Mouse (Mus musculus) cerebellum, postnatal 36 days (tissue): ENCODE measurements at regions not wholly inside any gene's neighbourhood (a gene's known extent, or its start where the extent isn't known, plus 50 kb on each side); places are given as distances from the start of the nearest gene placed in this dataset.
A peak's percentile ranks its signal among the peaks of the same experiment; 100 is the strongest.
"Not testable (repeated sequence)": the region's sequence is repeated elsewhere in the genome, so short reads cannot be mapped to it uniquely, and the experiment has no call there.

Source experiments
- DNase-seq, 2 experiments: peaks; one replicate each; pipeline ENCODE4 v3.0.0; 2021 to 2022; ENCODE audit warnings: mixed read lengths in 2 of 2

DNA sequence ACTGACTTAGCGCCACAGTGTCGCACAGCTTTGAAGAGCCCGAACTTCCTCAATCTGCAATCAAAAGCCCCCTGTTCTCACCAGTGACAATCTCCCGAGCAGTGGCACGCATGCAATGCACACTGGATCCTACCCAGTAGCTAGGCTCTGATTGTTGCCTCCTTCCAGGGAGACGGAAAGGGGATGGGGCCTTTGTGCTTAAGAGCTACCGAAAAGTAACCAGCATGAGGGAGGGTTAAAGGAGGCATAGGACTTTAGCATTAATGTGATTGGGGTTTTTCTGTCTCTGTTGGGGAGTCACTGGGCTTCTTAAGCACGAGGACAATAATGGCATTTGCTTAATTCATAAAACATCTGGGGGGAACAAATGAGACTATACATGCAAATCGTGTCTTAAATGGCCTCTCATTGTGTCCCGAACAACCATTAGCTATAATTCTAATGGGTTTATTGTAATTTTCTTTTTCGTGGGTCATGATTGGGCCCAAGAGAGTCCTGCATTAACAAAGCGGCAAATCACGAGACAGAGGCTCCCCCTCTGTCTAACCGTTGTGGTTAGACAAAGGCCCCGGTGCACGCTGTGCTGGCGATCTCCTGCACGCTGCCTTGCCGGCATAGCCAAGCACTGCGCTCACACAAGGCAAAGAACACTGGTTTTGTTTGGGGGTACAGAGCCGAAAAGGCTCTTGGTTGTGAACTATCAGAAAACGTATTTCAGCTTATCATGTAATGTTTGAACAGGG lies 223.2 kb downstream of the Dact1 start:
- no peak for DNase-seq

DNA sequence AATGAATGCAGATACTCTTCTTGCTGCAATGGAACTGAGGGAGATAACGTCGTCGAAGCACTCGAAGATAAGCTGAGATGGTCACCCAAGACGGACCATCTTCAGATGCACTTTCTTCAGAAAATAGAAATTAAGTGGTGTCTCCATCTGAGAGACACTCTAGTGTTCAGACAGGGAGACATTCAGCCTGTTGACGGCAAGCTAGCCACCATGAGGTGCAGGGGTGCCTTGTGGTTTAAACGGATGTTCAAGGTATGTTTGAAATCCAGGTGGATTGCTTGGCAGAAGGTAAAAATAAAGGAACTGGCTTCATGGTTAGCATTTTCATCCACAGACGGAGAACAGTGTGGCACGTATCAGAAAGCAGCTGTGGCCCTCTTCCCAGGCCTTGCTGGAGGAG lies 224.0 kb downstream of the Dact1 start:
- DNase-seq = no peak

DNA sequence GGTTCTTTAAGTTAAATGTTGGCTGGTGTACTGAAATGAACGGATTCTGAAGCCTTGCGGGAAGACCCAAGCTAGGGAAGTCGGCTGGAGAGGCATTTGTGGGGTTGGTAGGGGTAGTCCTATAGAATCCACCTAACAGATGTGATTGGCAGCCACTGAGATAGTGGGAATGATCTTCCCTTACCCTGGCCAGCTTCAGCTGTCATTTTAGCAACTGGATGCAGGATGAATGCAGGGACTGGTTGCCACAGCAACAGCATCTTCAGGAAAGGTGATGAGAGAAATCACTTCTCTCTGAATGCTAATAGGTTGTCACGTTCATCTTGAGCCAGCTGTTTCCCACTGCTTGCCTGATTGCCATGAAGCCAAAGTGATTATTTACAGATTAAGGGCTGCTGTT lies 224.5 kb downstream of the Dact1 start:
- DNase-seq = no peak

DNA sequence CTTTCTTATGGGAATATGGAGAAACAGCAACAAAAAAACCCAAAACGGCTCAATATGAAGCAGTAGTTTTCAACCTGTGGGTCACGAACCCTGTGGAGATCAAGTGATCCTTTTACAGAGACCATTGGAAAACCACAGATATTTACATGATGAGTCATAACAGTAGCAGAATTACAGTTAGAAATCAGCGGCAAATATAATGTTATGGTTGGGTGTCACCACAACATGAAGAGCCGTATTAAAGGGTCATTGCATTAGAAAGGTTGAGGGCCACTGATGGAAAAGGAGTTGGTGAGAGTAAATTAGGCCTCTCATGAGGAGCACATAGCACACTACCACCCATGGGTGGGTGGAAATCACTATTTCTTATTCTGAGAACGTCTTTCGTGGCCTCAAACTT lies 225.6 kb downstream of the Dact1 start:
- no peak for DNase-seq

DNA sequence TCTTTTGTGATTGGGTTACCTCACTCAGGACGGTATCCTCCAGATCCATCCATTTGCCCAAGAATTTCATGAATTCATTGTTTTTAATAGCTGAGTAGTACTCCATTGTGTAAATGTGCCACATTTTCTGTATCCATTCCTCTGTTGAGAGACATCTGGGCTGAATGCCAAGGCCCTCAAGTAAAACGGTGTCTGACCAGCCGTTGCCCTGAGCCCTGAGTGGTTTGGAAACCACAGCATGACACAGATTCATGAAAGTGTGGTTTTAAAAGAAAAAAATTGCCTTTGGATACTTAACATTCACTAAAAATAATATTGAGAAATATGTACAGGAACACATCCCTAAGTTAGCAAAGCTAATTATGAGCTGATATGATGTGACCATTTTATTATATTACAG lies 226.1 kb downstream of the Dact1 start:
- DNase-seq = not testable (repeated sequence)

DNA sequence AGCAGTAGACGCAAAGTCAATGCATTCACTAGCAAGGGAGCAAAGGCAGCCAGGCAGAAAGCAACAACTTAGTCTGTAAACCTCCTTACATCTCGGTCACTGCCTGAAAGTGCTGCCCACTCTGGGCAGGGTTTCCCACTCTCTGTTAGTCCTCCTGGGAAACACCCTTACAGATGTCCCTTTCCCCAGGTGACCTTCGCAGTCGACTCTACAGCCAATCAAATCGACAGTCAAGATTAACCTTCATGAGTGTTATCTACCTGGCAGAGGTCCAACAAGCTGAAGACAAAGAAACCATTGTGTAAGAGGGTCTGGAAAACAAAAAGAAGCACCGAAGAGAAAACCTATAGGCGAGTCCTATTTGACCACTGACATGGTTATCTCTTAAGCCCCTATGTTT lies 229.0 kb downstream of the Dact1 start:
- no peak for DNase-seq

DNA sequence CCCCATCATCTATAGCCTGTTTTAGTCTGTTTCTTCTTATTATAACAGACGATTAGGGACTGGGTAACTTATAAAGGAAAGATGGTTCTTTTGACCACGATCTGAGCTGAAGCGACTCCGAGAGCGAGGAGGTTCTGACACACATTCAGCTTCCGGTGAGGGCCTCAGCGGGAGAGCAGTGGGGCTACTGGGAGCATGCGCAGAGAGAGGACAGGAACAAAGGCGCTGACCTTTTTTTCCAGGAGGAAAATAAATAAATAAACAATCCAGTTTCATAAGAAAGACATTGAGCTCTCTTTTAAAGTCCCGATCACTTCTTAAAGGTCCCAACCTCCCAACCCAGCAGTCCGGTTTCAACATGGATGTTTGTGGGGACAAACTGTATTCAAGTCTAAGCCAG lies 230.6 kb downstream of the Dact1 start:
- DNase-seq = no peak

DNA sequence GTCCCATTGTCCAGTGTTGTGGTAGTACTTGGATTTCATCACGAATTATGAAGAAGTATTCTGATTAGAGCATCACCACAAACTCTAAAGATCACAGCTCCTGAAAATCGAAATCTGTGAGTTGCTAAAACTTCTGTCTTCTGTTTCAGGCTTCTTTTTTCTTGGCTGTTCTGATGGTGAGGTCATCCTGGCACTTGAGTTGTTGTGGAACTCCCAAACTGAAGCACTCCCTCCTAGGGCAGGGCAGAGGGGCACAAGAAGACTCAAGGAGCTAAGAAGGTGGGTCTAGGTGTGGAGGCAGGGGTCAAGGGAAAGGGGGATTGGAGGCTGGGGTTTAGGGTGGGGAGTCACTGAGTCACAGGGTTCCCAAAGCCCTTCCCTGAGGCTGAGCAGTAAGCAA lies 232.3 kb downstream of the Dact1 start:
- no peak for DNase-seq

DNA sequence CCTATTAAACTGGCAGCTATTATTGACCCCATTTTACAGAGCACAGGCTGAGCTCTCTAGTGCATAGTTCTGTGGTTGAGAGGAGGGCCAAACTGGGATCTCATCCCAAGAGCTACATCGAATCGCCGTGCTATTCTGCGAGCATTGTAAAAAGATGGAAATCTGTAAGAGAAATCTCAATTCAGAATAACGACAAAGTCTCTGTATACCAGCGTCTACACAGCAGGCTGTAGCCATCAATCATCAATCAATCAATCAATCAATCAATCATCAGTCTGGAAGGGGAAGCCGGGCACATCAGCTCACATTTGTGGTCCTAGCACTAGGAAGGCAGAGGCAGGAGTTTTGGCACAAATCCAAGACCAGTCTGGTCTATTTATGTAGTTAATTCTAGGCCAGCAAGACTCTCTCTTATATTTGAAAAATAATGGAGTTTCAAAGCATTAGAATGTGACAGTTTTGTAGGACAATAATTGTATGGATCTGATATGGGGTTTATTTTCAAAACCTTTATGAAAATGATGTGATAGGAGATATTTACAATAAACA lies 234.0 kb downstream of the Dact1 start:
- DNase-seq = no peak

DNA sequence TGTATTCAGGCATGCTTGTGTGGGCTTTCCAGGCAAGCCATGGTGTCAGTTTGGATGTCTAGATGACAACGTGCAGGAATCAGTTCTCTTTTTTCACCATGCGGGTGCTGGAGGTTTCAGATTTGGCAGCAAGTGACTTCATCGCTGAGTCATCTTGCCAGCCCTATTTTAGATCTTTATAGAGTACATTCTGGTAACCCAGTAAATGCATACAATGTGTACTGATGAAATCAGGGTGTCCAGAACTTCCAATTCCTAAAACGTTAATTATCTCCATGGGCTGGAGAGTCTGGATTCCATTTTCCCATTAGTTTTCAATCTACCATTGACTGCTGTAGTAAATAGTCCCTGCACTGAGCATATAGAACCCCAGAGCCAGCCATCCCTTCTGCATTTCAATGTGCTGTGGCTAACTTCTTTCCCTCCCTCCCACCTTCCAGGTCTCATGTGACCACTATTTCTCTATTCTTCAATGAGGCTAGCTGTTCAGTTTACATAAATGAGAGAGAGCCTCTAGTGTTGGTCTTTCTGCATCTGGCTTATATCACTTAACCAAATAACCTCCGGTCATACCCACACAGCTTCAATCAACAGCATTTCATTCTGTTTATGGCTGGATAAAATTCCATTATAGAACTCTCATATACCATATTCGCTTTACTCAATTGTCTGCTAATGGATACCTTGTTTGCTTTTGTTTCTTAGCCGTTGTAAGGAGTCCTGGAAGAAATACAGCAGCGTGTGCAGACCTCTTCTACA lies 234.9 kb downstream of the Dact1 start:
- peak; percentile 11 to 26 for DNase-seq

DNA sequence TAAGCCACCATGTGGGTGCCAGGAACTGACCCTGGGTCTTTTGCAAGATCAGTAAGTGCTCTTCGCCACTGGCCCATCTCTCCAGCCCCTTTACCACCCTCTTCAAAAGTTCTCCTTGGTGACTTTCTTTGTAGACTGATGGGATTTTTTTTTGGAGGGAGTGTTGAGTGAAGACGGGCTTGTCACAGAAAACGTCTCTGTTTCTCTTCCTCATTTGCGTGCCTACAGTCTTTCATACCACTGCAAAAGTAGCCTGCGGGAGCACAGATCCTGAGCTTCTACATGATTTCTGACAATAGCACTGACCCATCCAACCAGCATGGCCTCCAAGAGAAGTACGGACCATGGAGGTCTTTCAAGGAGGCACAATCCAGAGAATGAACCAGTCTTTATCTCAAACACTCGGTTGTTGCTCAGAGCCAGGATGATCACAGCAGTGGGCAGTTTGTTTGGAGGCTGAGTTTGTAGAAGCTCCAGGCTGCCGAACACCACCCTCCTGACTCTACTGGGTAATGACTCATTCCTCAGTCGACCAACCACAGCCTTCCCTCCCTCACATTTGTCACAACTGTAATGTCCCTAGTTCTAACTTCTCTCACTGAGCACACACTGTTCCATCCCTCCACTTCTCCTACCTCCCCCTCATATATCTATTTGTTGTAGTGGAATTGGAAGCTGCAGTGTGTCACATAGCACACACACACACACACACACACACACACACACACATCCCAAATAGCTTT lies 237.0 kb downstream of the Dact1 start:
- no peak for DNase-seq

DNA sequence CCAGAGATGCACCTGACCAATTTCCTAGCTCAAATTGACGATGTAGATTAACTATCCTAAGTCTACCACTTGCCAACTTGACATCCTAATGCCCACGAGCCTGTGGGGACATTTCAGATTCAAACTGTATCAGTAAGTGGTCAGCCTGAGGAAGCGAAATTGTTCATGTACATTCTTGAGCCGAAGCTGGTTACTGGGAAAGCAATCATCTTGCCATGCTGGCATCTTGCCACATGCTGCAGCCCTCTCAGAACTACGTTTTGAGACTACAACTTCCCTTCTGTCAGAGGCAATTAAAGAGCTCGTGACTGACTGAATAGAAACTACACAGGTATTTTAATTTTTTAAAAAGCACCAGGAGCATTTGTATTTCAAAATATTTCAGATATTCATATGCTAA lies 239.7 kb downstream of the Dact1 start:
- no peak for DNase-seq

DNA sequence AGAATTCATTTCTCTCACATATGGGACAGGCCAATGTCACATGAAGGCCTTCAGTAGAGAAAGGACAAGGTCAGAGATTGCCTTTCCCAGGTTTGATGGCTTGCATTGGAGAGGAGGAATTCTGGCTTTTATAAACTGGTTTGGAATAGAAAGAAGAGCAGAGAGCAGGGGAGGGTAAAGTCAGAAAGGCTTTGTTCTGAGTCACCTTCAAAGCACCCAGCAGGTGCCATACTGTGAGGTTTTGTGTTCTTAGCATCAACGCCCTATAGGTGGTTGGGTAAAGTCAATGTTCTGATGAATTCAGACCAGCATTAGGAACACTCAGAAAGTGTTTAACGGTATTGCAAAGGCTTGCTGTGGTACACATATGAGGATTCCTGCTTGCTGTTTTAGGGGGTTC lies 244.5 kb downstream of the Dact1 start:
- no peak for DNase-seq

DNA sequence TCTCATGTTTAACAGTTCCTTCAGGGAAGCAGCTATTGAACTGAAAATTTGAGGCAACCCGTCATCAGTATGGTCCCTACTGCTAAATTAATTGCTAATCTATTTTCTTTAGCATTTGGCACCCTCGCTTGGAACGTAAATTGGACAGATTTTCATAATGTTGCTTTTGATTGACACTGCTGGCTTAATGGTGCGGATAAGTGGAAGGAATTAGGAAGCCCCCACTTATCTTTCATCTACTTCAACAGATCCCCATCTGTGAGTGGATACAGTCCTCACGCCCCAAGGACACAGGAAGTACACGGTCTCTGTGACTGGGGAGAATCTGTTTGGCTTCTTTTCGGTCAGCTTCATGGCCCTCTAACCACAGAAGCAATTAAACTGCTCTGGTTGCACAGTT lies 251.6 kb downstream of the Dact1 start:
- DNase-seq = no peak

DNA sequence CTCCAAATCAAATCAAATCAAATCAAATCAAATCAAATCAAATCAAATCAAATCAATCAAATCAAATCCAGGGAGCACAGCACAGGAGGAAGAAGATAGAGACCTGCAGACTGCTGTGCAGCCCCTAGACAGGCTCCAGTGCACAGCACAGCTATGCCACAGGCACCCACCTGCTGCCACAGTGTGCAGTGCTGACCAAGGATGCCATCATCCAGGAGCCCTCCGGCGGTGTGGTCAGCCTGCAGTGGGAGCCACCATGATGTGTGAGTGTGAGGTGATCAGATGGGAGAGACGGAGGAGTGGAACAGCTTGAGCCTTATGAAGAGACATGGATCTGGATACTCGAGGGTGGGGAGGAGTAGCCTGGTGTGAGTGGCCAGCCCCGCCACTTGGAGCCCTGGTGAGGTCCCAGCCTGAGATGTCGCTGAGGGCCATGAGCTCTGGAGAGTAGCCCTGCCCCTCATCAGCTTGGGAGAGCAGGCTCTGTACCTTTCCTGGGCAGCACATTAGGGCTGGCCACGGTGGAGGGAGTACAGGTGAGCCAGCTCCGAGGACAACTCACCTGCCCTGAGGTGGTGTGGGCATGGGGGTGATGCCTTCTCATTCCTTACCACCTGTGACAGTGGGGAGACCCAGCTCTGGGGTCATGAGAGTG lies 252.4 kb downstream of the Dact1 start:
- DNase-seq = no peak

DNA sequence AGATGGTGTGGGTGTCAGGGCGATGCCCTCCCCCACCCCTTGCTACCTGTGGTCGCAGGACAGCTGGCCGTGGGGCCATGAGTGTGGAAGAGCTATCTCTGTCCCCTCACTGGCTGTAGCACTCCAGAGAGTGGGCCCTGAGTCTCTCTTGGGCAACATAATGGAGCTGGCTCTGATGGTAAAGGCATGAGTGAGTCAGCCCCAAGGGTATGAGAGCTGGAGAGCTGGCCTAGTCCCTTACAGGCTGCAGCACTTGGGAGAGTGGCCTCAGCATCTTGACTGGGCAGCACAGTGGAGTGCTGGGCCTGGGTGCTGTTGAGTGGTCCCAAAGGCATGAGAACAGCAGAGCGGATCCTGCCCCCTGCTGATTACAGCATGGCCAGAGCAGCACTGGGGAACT lies 253.5 kb downstream of the Dact1 start:
- no peak for DNase-seq

DNA sequence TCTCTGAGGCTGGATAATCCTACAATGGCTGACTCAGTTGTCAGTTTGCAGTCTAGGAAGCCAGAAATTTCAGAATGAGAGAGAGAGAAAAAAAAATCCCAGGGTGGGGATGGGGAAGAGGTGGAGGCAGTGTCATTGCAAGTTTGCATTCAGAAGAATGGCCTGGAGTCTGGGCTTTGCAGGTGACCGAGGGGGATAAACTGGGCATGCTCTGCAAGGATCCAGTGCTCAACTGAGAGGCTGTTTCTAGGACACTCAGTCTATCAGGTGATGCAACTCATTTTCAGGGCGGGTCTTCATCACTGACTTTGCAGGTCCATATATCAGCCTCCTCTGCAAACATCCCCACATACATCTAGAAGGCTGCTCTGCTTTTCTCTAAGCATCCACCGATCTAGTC lies 256.7 kb downstream of the Dact1 start:
- DNase-seq = no peak

DNA sequence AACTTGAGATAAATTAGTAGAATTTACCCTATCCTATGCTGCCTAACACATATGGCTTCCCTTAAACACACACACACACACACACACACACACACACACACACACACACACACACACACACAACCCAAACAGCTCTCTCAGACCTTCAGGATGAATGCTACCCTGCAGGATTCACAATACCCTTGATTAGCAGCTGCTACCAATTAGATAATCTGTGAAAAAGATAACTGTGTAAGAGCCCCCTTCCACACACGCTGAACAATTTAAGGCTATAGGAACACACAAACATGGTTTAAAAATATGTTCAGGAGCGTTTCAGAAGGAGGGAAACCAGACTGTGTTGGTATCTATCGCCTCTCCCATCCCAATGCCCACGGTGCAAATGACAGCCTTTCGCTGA lies 258.6 kb downstream of the Dact1 start:
- no peak for DNase-seq

DNA sequence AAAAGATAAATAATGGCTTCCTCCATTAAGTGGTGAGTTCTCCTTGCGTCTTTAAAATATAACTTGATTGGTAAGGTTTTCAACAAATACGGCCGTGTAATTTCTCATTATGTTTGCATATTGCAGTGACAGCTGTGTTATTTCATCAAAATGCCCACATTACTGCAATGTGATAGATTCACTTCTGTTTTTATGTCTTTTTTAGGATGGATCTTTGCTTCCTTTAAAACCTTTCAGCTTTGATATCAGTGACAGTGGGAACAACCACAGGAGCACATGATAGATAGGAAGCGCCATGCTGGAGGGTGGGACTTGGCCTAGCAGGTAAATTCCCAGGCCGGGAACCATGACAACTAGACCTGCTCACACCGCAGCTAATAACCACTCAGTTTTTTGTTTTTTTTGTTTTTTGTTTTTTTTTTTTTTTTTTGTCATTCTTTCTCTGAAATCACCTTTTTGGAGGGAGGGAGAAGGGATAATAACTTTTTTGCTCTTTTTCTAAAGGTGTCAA lies 259.3 kb downstream of the Dact1 start:
- DNase-seq = no peak

DNA sequence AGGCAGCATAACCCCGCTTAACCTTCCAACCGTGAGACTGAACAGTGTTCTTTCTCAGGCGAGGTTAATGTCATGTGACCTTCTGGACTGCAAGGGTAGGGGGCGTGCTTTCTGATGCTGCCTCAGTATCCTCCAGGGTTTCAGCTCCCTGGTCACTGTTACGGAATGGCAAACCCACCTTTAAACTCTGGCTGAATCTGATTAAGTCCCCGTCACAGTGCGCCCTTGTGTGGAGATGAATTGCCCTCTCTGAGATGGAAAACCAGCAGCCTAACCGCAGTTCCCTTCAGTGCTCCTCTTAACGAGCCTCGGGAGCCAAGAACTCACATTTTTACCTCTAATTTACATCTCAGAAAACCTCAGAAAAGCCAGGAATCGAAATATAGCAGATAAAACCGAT lies 260.0 kb downstream of the Dact1 start:
- no peak for DNase-seq

DNA sequence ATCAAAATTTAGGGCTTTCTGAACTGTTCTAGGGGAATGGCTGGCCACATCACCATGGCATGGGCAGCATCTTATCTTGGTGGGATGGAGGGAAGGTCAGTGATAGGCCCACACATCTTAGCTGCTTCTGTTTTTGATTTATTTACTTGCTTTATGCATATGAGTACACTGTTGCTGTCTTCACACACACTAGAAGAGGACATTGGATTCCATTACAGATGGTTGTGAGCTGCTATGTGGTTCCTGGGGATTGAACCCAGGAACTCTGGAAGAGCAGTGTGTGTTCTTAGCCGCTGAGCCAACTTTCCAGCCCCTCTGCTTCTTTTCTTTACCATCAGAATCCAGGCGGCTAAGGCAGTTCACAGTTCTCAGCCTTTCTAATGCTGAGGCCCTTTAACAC lies 260.4 kb downstream of the Dact1 start:
- DNase-seq = no peak

DNA sequence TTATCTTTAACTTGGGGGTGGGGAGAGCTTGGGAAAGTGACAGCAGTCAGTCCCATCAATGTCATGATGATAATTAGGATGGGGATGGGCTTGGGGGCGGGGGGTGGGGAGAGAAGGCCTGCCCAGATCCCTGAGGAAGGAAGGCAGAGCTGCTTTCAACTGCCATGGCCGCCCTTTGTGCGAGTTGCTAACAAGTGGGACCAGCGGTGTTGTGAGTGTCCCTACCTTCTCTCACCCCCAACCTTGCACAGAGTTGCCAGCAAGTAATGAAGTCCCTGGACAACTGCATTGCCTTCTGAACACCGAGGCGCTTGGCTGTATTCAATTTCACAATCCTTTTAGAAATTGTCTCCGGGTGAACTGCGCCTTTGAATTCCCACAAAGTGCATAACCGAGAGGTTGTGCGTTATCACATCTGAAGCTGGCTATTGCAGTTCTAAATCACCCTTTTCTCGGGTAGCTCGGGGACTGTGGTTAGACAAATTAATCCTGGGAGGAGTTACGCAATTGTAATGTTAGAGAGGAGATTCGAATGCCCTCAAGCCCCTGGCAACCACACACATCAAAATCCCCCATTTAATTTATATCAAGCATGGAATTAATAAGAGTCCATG lies 257.9 kb upstream of the Daam1 start:
- no peak for DNase-seq
